Comparison of ENCODE assay signal across 11 mouse cellular contexts in genomic region chr15:8717021-8717571, GRCm38 (mm10). TPM values are rescaled to one million over a fixed set of nuclear protein-coding genes. Genes with fewer than 3 reads are reported as not detected.
DNase-seq lines count a peak whose midpoint lies in the region; ATAC-seq lines count a peak whose summit lies in the region.
"Had no signal": no experiment of that assay in that cellular context is flagged by ENCODE, and none has a peak within 500 bp of the region (broad histone marks: within the 10 kb centered on the region; RNA-seq: fewer than 3 reads in every experiment).

No protein-coding gene starts in this region.

- no peak for ATAC-seq in heart, embryonic 11.5 days (replicated peaks; ENCODE audit: insufficient number of reproducible peaks, low FRiP score, low TSS enrichment)
- peak; percentile 30 for ATAC-seq in neural tube, embryonic 11.5 days (ENCODE audit: insufficient read depth, low FRiP score, low TSS enrichment)
- peak; percentile 75 for ATAC-seq in hindbrain, embryonic 16.5 days
- ATAC-seq: intestine, embryonic 15.5 days had no signal

- H3K27ac ChIP-seq in heart, embryonic 11.5 days (ENCODE audit: low read depth, low read length): no peak overlapping the region
- H3K27ac ChIP-seq in neural tube, embryonic 11.5 days (ENCODE audit: low read depth, low read length): no peak overlapping the region
- H3K27ac ChIP-seq in hindbrain, embryonic 16.5 days (ENCODE audit: low read depth, low read length): no peak overlapping the region
- H3K27ac ChIP-seq: intestine, embryonic 15.5 days had no signal

- no peaks in the 10 kb centered on the region for H3K27me3 ChIP-seq in heart, embryonic 11.5 days (ENCODE audit: control insufficient read depth, insufficient read depth, low read length)
- no peaks in the 10 kb centered on the region for H3K27me3 ChIP-seq in neural tube, embryonic 11.5 days (ENCODE audit: control insufficient read depth, insufficient read depth, low read length)
- H3K27me3 ChIP-seq in hindbrain, embryonic 16.5 days (replicated peaks; ENCODE audit: control insufficient read depth, insufficient read depth, low read length): no peaks in the 10 kb centered on the region
- H3K27me3 ChIP-seq: intestine, embryonic 15.5 days had no signal

- H3K4me2 ChIP-seq in heart, embryonic 11.5 days: 0 out of 2 replicates have a peak overlapping the region, but pooled peaks have one; percentile 27
- 0 out of 2 replicates have a peak overlapping the region, but pooled peaks have one; percentile 1 for H3K4me2 ChIP-seq in neural tube, embryonic 11.5 days (ENCODE audit: low read depth)
- H3K4me2 ChIP-seq in hindbrain, embryonic 16.5 days (ENCODE audit: low read length): peak overlapping the region; percentile 37

- no peak overlapping the region for H3K9ac ChIP-seq in heart, embryonic 11.5 days (ENCODE audit: low read depth, low read length)
- H3K9ac ChIP-seq in neural tube, embryonic 11.5 days (ENCODE audit: low read length): no peak overlapping the region
- H3K9ac ChIP-seq in hindbrain, embryonic 16.5 days (ENCODE audit: low read depth, low read length): no peak overlapping the region; the same call in 1 of the 2 replicates
- H3K9ac ChIP-seq: intestine, embryonic 15.5 days had no signal

- DNase-seq in heart, postnatal 4 days: no peak
- DNase-seq in neural tube, embryonic 11.5 days (ENCODE audit: low spot score): no peak
- DNase-seq in neural tube, embryonic 10.5 days (ENCODE audit: extremely low spot score, low spot score): no peak
- no peak for DNase-seq in thymus, postnatal 10 days (ENCODE audit: low spot score in 2 of 2)
- DNase-seq in cerebellum, postnatal 14 days: no peak
- DNase-seq in urinary bladder, adult 2 months (ENCODE audit: low spot score): no peak
- DNase-seq: cerebellum, adult 11 months; gastrocnemius, postnatal 10 days had no signal

- H3K4me1 ChIP-seq in heart, embryonic 11.5 days (ENCODE audit: control insufficient read depth, insufficient read depth, low read length): 0 out of 2 replicates have a peak, but pooled peaks cover 2% of the 10 kb centered on the region
- H3K4me1 ChIP-seq in neural tube, embryonic 11.5 days (ENCODE audit: control insufficient read depth, insufficient read depth, low read length): no peaks in the 10 kb centered on the region; the same call in 1 of the 2 replicates
- H3K4me1 ChIP-seq in hindbrain, embryonic 16.5 days (ENCODE audit: control insufficient read depth, insufficient read depth, low read depth, low read length): no peaks in the 10 kb centered on the region; the same call in 1 of the 2 replicates
- H3K4me1 ChIP-seq: intestine, embryonic 15.5 days had no signal

- H3K36me3 ChIP-seq in heart, embryonic 11.5 days (ENCODE audit: control insufficient read depth, insufficient read depth, low read length): no peaks in the 10 kb centered on the region
- H3K36me3 ChIP-seq in neural tube, embryonic 11.5 days (ENCODE audit: control insufficient read depth, insufficient read depth, low read length): no peaks in the 10 kb centered on the region
- no peaks in the 10 kb centered on the region for H3K36me3 ChIP-seq in hindbrain, embryonic 16.5 days (ENCODE audit: control insufficient read depth, insufficient read depth, low read length)
- H3K36me3 ChIP-seq: intestine, embryonic 15.5 days had no signal

- no peak overlapping the region for H3K4me3 ChIP-seq in heart, embryonic 11.5 days (ENCODE audit: low read depth, low read length)
- no peak overlapping the region for H3K4me3 ChIP-seq in neural tube, embryonic 11.5 days (ENCODE audit: low read depth, low read length)
- H3K4me3 ChIP-seq in hindbrain, embryonic 16.5 days (ENCODE audit: low read length): no peak overlapping the region
- H3K4me3 ChIP-seq: intestine, embryonic 15.5 days had no signal

- 49% methylated on average over 6 of the region's 6 CpGs for WGBS in heart, embryonic 11.5 days (ENCODE audit: insufficient replicate concordance)
- WGBS in neural tube, embryonic 11.5 days: 38% methylated on average over 6 of the region's 6 CpGs
- 18% methylated on average over 6 of the region's 6 CpGs for WGBS in hindbrain, embryonic 16.5 days

- no peaks in the 10 kb centered on the region for H3K9me3 ChIP-seq in heart, embryonic 11.5 days (replicated peaks; ENCODE audit: control insufficient read depth, low read length)
- no peaks in the 10 kb centered on the region for H3K9me3 ChIP-seq in neural tube, embryonic 11.5 days (ENCODE audit: control insufficient read depth, low read length)
- no peaks in the 10 kb centered on the region for H3K9me3 ChIP-seq in hindbrain, embryonic 16.5 days (ENCODE audit: control insufficient read depth, low read length)
- H3K9me3 ChIP-seq: intestine, embryonic 15.5 days had no signal

RNA-seq across cellular contexts. Expression of gene Slc1a3, which starts 6.5 kb away (rescaled TPM):
- polyA plus RNA-seq in heart, embryonic 11.5 days (2014; fragmentation: Nextera tagmentation; extraction: Ambion mirVana): 22.7 and 23.7 TPM in 2 replicates
- 1 to 10 TPM; 2.3 to 2.8 TPM for total RNA-seq in heart, postnatal 4 days (2021)
- 58.6 and 66.3 TPM in 2 replicates for polyA plus RNA-seq in neural tube, embryonic 11.5 days (2014; fragmentation: Nextera tagmentation; extraction: Ambion mirVana)
- 256 and 264 TPM in 2 replicates for polyA plus RNA-seq in hindbrain, embryonic 16.5 days (2015; fragmentation: Nextera tagmentation; extraction: Ambion mirVana)
- 4.0 and 4.3 TPM in 2 replicates for polyA plus RNA-seq in urinary bladder, adult 2 months (2012; rRNA removed)
